Mouse (Mus musculus) macrophage (primary cell): ENCODE measurements around the gene Irx5. TPM values are rescaled to one million over a fixed set of nuclear protein-coding genes. Genes with fewer than 3 reads are reported as not detected.

Experiments
- H3K27ac ChIP-seq: fragments of 350-480 bp; formaldehyde crosslinking; 2 replicates; pipeline ENCODE4 v1.9.0; 2021
- H3K36me3 ChIP-seq: fragments of 350-480 bp; formaldehyde crosslinking; 2 replicates; pipeline ENCODE4 v1.9.0; 2021; ENCODE audit errors: inconsistent target
- H3K4me3 ChIP-seq: fragments of 350-480 bp; formaldehyde crosslinking; 2 replicates; pipeline ENCODE4 v1.9.0; 2021; ENCODE audit errors: inconsistent target
- H3K79me2 ChIP-seq: fragments of 350-480 bp; formaldehyde crosslinking; 2 replicates; pipeline ENCODE4 v1.9.0; 2021; ENCODE audit errors: inconsistent target
- WGBS: methylation state at CpG from one replicate; pipeline ENCODE4 v1.1.7; 2026; ENCODE audit warnings: inconsistent platforms; ENCODE audit not compliant: missing documents; 5-methylcytosine and 5-hydroxymethylcytosine counted together
- polyA plus RNA-seq: library from polyadenylated mRNA; stranded (reverse); fragments of 250-400 nt; gene quantifications from 3 replicates; pipeline ENCODE4 v1.2.4, GENCODE M21; 2018; ENCODE audit warnings: inconsistent platforms

Irx5 gene
- polyA plus RNA-seq, 1 experiment from 2014 or later, result not detected

GRCm38 (mm10) chr8:92365241-92365943, 8.0 kb downstream of the Irx5 start:
- 6% methylated on average over 36 of the region's 36 CpGs for WGBS

DNA sequence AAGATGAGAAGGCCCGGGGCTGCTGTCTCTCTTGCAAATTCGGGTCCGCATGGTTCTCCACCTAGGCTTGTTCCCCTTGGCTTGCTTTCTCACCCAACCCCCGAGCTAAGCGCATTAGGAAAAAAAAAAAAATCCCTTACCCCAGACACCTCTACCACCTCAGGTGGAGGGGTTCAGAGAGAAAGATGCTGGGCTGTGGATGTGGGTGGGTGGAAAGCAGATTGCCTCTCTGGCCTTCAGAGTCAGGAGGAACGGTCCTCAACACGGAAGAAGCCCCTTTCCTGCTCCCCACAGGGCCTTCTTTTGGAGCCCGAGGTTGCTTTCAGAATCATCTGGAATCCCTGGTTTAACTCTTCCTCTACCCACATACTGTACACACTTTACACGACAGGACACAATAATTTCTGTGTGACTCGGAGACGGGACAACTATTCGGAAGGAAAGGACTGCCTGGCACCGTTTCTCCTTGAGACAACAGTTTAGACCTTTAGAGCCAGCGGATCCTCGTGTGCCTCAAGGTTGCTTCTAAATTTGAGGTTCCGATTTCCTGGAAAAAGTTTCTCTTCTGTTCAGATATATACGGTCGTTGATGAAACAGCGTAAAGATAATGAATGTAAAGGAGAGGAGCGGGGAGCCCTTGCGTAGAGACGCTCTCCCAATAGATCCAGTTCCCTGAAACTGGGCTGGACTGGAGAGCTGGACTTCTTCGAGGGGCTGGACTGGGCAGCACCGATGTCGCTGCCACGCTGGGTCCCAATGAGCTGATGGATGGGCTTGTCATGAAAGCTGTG, 8.7 kb downstream of the Irx5 start:
- 15% methylated on average over 26 of the region's 26 CpGs for WGBS
- H3K27ac ChIP-seq, result no peak overlapping the region
- no peaks in the 10 kb centered on the region for H3K36me3 ChIP-seq
- H3K79me2 ChIP-seq, result no peaks in the 10 kb centered on the region
- no peak overlapping the region for H3K4me3 ChIP-seq

More at GRCm38 (mm10) chr8:92365241-92365943, 8.0 kb downstream of the Irx5 start:
- Histone ChIP-seq H3K4me3 (no peak overlapping the region), H3K36me3 (no peaks in the 10 kb centered on the region), H3K27ac (no peak overlapping the region), H3K79me2 (no peaks in the 10 kb centered on the region)

GRCm38 (mm10) chr8:92366736-92367267, 9.4 kb downstream of the Irx5 start:
- Histone ChIP-seq H3K79me2 (no peaks in the 10 kb centered on the region), H3K27ac (no peak overlapping the region), H3K36me3 (no peaks in the 10 kb centered on the region), H3K4me3 (no peak overlapping the region)
- 17% methylated on average over 20 of the region's 20 CpGs for WGBS

DNA sequence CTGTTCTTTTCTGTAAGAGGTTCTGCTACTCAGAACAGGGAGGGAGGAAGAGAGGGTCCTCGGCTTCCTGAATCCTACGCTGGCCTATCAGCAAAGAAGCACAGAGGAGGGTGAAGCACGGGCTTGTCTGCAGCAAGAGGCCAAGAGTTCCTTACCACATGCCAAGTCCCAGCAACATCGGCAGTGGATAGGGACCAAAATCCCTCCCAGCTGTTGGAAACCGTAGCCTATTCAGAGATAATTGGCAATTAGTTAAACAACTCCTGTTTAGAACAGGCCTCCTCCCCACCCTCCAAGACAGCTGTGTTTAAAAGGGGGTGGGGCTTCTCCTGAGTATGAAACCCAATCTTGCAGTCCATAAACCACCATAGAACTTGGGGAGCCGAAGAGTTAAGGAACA, 22.1 kb downstream of the Irx5 start:
- Histone ChIP-seq H3K27ac (no peak overlapping the region), H3K36me3 (no peaks in the 10 kb centered on the region), H3K4me3 (no peak overlapping the region), H3K79me2 (no peaks in the 10 kb centered on the region)
- WGBS, result 48% methylated on average over 6 of the region's 6 CpGs

GRCm38 (mm10) chr8:92380571-92380970, 23.1 kb downstream of the Irx5 start:
- Histone ChIP-seq H3K27ac (no peak overlapping the region), H3K4me3 (no peak overlapping the region), H3K36me3 (no peaks in the 10 kb centered on the region), H3K79me2 (no peaks in the 10 kb centered on the region)
- WGBS, result 58% methylated on average over 2 of the region's 2 CpGs

DNA sequence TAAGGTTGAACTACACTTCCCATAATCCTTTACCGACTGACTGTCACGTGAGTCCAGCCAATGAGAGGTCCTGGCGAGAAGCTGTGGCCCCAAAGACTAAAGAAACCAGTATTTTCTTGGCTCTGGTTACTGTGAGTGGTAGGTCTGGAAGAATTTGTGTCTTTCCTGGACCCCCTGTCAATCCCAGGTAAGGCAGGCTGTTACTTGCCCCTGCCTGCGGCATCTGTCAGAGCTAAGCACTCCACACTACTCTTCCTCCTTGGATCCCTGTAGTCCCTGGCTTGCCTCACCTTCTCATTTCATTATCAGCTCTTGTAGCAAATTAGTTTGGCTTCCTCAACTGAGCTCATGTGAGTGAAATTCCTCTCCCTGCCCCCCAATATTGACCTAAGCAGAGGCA, 30.5 kb downstream of the Irx5 start:
- H3K36me3 ChIP-seq, result no peaks in the 10 kb centered on the region
- H3K27ac ChIP-seq, result no peak overlapping the region
- H3K79me2 ChIP-seq, result no peaks in the 10 kb centered on the region
- WGBS, result 85% methylated on average over 4 of the region's 4 CpGs
- no peak overlapping the region for H3K4me3 ChIP-seq

DNA sequence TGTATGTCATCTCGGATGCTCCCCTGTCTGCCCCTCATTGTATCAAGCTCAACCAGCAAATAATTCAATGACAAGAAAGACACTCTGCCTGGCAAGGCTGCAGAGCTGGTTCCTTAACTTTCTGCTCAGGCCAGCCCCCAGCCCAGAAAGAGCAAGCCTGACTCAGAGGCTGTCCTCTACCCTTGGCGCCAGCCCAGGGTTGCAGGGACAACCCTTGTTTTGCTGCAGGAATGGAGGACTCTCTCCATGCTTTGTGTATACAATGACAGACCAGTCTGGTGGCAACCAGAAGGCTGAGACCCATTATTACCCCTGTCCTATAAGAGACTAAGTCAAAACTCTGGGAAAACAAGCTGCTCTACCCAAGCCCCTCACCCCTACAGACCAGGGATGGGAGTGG, 46.8 kb downstream of the Irx5 start:
- Histone ChIP-seq H3K36me3 (no peaks in the 10 kb centered on the region), H3K4me3 (no peak overlapping the region), H3K27ac (no peak overlapping the region), H3K79me2 (no peaks in the 10 kb centered on the region)
- 71% methylated on average over 2 of the region's 2 CpGs for WGBS

DNA sequence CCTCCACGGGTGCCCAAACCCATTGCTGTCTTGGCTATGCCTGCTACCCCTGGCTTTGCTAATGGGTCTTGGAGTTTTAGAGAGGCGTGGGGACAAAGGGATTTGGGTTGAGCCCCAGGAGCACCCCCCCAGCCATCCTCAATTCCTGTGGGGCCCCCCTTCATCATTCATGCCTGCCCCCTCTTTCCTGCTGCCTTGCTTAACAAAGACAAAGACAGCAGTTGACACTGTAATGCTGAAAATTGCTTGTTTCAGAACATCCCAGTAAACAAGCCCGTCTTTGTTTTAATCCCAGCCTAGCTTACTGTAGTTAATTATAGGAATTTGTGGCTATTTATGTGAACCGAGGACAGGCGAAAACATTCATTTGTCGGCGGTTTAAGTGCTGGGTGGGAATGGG, 50.7 kb downstream of the Irx5 start:
- Histone ChIP-seq H3K36me3 (no peaks in the 10 kb centered on the region), H3K79me2 (no peaks in the 10 kb centered on the region), H3K4me3 (no peak overlapping the region), H3K27ac (no peak overlapping the region)
- WGBS, result 87% methylated on average over 7 of the region's 7 CpGs

- no peak overlapping the region for H3K4me3 ChIP-seq
- H3K36me3 ChIP-seq, result no peaks in the 10 kb centered on the region
- no peak overlapping the region for H3K27ac ChIP-seq
- 88% methylated on average over 6 of the region's 6 CpGs for WGBS
- H3K79me2 ChIP-seq, result no peaks in the 10 kb centered on the region
These were observed 56.2 kb downstream of the Irx5 start for GRCm38 (mm10) chr8:92413583-92413982.

GRCm38 (mm10) chr8:92420666-92421065, 63.2 kb downstream of the Irx5 start:
- Histone ChIP-seq H3K27ac (no peak overlapping the region), H3K79me2 (no peaks in the 10 kb centered on the region), H3K4me3 (no peak overlapping the region), H3K36me3 (no peaks in the 10 kb centered on the region)
- 90% methylated on average over 7 of the region's 7 CpGs for WGBS
